Mouse (Mus musculus): ENCODE results near the gene Slc35f2.

- TF ChIP-seq CTCF (IDR thresholded peaks at IDR 0.05; ENCODE audit: low read depth, low read length): no peak
- TF ChIP-seq POLR2A (IDR thresholded peaks at IDR 0.05; ENCODE audit: extremely low read depth, insufficient read depth, low read length): no peak
Measured at GRCm38 (mm10) chr9:53813418-53813817, 42.1 kb downstream of the Slc35f2 start.

All from liver, adult 2 months (tissue).